Mouse (Mus musculus) right cerebral cortex, adult 2 months (tissue): ENCODE data around the gene Ndufaf8.

Experiments used
- DNase-seq, 2 experiments: peaks; one replicate each; pipeline ENCODE4 v3.0.0; 2021 to 2022; ENCODE audit warnings: low spot score in 2 of 2

The Ndufaf8 gene

DNA sequence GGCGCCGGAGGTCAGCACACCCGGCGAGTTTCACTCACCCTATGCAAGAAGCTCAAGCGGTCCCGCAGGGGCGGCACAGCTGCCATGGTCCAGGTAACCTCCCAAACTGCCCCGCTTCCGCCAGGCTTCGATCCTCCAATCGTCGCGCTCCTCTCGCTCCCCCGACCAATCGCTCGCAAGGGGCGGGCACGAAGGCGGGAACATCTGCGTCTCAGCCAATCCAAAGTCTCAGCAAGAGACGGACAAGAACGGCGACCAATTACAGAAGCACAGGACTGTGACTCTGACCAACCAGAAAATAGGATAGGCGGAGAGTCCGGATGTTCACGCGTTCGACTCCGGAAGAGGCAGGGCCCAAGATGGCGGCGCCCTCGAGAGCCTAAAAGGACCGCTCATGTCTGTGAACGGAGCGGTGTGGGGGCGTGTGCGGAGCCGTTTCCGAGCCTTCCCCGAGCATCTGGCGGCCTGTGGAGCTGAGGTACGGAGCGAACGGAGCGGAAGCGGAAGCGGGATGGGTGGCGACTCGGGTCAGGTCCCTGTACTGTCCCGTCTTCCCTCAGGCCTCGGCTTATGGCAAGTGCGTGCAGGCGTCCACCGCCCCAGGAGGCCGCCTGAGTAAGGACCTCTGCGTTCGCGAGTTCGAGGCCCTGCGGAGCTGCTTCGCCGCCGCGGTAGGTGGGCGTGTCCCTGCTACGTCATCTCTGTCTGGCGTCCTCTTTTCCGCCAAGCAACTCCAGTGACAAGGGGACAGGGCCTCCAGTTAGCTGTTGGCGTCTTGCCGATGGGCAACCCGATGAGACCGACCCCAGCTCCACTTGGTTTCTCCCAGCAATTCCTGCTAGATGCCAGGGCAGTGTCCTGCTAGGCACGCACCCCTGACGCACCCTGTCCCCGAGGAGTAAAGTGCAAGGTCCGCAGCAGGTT, at the start of gene Ndufaf8, which contains the start of gene Tepsin:
TSS of gene Ndufaf8 (plus strand) at position 341 of the 924 bp plus-strand sequence.
TSS of gene Tepsin (minus strand) at position 144 of the 924 bp plus-strand sequence.
- peak; percentile 100 for DNase-seq

DNA sequence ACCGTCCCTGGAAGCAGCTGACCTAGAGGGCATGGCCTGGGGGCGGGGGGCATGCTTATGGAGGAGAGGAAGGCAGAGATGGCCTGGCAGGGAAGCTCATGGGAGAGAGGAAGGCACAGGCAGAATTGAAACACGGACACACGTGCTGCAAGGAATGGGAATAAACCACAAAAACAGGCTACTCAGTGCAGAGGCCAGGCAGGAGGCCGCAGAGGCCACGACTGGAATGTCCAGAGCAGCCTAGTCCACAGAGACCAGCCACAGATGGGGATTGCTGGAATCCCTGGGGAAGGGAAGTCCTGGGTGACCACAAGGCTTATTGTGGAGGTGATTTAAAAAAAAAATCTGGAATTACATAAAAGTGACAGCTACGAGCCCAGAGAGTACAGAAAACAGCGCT, 49.7 kb upstream of the Ndufaf8 start:
- no peak for DNase-seq

DNA sequence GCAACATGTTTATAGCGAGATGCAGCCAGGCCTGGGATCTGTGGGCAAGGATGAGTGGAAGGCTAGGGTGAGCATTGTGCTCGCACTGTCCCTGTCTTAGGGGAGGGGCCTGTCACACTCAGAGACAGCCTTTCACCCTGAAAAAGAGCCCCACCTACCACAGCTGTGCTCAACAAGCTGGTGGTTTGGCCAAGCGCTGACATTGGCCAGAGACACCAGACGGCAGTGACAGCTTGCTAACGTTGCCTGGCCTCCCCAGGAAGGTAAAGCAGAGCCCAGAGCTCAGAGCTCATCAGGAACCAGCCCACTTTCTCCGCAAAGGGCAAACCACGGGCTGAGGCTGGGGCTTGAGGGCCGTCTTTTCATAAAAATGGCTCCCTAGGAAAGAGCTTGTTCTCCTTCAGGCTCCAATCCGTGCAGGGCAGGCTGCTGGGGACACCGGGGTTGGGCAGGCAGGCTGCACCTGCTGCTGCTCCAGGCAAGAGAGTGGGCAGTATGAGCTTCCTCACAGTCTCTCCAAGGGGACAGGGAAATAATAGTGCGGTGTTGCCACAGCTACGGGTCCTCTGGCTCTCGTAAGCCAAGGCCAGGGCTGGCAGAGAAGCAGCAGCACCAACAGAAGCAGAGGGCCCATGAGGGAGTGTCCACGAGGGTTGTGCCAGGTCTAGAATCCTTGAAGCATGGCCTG, 47.5 kb upstream of the Ndufaf8 start:
- no peak for DNase-seq

DNA sequence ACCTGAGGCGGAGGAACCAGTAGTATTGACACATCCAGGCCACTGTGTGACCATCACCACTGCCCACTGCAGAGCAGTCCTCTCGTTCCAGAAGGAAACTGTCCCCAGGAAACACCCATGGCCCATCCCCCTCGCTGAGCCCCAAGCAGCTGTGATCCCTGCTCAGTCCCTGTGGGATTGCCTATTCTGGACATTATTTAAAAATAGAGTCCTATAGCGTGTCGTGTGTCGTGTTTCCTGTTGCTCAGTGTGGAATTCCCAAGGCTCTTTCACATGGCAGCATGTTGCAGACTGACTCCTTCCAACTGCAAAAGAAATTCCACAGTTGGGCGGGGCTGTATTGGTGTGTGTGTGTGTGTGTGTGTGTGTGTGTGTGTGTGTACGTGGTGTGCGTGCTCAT, 46.5 kb upstream of the Ndufaf8 start:
- no peak for DNase-seq

DNA sequence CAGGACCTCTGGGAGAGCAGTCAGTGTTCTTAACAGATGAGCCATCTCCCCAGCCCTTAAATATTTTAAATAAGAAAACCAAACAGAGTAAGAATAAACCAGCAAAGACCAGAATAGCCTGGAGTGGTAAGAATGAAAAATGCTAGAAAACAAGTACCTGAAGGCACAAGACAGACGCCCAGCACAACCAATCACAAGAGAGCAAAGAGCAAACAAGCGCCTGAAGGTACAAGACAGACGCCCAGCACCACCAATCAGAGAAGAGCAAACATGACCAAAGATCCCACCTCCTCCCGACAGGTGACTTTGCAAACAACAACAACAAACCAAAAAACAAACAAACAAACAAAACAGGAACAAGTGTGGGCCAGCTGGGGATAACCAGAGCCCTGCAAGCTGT, 44.9 kb upstream of the Ndufaf8 start:
- DNase-seq = no peak

DNA sequence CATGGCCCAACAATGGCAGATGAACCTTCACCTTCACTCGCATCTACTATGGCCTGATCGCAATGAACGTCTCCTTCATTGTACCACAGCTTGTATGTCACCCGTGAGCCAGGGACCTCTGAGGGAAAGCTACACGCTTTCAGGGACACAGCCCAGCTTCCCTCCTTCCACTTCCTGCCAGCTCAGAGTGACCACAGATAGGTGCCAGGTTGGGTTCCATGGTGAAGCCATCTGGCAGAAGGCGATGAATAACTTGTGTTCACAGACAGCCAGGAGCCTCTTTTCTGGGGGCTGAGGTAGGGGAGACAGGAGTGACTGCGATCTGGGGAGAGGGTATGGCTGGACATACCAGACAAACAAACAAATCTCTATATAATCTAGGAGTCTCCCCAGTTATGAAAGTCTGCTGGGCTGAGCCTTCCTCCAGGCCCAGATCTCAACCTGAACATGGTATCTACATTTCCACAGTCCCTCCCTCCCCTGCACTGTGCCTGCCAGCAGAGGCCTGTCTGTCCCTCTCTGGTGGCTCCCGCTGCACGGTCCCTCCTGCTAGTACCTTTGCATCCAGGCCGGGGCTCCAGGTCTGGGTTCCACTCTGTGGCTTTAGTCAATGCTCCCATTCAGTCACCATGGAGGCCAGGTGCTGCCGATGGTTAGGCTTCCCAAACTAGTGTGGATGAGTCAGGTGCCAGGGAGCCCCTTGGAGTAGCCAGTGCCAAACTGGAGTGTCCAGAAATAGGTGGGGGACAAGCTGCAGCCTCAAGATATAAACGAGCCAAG, 42.6 kb upstream of the Ndufaf8 start:
- no peak for DNase-seq

DNA sequence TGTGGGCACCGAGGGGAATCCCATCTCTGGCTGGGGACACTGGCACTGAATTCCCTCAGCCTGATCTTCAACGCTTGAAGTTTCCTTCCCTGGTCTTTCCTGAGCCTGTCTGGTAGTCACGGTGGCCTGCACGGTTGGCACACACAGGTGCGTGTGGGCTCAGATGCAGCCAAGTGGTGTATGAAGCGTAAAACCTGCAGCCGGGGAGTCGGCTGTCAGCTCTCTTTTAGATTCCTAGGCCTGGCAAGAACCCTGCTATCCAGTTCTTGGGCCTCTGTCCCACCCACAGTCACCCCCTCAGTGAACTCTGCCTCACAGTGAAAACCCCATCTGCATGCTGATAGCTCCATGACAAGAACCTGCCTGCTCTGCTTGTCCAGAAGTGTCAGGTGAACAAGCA, 38.1 kb upstream of the Ndufaf8 start:
- no peak for DNase-seq

DNA sequence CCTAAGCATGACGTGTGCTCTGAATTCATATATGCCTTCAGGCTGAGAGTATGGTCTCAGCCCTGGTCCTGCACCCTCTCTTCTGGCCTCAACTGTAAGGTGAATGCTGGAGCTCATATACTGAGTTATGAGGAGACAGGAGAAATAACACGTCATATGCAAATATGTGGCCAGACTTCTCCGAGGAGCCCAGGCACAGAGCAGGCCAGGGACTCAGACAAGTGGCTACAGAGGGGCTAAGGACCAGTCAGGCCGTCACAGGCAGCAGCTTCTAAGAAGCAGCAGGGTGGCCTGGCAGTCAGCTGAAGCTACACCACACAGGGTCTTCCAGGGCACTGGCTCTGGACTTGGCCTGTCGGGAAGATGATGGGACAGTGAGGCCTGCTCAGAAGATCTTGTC, 35.4 kb upstream of the Ndufaf8 start:
- DNase-seq = no peak

DNA sequence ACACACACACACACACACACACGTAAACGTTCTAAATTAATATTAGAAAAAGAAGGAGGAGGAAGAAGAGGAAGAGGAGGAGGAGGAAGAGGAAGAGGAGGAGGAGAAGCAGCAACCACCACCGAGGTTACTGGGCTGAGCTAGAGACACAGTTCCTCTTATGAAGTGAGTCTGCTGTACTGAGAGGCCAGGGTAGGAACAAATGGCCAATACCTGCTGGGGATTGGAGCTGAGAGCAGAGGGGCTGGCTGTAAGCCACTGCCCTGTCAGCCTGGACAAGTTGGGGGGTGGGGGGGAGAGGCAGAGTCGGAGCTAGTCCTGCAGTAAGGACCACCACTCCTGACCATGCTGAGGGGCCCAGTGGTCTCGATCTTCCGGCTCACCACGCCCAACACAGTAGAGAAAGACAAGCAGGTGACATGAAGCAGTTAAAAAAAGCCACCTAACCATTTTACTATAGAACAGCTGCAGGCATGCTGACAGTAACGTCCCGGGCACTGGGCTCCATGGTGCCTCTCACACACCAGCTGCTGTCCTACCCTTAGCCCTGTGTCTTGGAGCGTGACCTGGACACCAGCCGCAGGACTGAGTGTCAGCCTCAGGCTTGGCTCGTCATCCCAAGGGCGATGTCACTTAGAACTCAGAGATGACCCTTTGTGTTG, 34.6 kb upstream of the Ndufaf8 start:
- DNase-seq = no peak

DNA sequence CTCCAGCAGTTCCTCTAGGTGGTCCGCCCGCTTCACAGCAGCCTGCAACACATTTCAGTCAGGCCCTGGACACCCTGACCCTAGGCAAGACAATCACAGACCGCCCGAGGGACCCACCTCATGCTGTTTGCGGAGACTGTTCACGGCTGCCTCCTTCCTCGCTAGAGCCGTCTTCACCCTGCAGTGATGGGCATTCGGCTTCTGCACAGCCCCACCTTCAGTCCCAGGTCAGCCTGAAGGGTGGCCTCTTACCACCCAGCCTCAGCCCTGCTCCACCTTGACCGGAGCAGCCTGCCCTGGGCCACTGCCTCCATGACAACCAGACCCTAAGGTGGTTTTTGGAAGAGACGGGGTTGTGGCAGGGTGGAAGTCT, 34.1 kb upstream of the Ndufaf8 start:
- no peak for DNase-seq

DNA sequence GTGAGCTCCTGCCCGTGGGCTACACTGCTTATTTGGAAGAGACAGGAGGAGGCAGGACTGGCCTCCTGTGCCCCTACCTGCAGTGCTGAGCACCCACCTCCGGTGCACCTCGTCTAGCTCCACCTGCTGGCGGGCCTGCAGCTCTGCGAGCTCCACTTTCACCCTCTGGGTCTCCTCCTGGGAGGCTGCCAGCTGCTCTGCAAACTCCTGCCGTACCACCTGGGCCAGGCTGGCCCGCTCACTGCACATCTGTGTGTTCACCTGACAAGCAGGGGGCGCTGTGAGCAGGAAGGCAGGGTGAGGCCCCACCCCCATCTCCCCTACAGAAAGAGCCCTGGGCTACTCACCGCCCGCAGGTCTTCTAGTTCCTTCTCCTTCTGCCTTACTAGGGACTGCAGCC, 33.4 kb upstream of the Ndufaf8 start:
- peak; percentile 41 to 43 for DNase-seq

DNA sequence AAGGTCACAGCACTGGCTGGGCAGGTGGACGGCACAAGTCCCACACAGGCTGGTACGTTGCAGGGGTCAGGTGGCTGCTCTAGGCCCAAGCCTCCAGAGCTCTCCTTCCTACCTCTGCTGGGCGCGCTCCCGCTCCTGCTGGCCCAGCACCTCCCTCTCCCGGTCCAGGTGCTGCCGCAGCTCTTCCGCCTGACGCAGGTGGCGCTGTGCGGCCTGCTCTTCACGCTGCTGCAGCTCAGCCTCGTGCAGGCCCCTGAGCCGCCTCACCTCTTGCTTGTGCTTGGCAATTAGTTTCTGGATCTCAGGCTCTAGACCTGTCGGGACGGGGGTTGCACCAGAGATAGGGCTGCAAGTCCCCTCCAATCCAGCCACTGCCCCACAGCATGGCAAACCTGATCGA, 30.9 kb upstream of the Ndufaf8 start:
- DNase-seq = no peak

DNA sequence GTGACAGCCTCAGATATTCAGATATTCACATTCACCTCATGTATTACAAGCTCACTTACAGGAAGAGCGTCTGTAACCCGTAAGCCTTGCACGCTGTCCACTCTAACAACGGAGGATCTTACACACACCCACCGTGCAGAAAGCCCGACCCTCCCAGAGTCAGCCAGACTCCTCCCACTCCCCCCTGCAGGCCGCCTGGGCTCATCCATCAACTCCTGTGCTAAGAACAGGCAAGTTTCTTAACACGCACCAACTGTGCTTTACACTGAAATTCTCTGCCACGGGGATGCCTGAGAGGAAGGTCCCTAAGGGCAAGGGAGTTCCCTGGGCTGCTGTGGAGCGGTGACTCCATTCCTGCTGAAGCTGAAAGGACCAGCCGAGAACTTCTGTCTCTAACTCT, 29.5 kb upstream of the Ndufaf8 start:
- no peak for DNase-seq

DNA sequence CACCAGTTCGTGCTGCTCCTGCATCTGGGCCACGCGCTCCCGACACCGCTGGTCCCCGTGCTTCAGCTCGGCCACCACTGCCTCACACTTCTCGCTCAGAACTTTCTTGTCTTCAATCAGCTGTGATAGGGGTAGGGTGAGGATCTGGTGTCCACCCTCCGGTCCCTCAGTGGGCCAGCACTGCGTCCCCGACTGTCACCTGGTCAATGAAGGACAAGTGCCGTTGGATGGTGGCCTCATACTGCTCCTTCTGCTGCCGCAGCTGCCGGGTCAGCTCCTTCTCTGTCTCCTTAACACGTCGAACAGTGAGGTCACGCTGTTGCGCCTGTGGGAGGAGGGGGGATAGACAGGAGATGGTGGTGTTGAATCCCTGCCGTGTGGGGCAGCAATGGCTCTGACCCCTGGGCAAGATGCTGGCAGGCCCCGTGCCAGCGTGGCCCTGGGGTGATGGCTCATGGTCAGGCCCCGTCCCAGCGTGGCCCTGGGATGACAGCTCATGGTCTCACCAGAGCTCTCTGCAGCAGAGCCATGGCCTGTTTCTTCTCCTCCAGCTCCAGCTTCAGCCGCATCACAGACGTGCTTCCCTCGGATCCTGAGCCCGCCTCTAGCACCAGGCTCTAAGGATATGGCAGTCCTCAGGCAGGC, 28.3 kb upstream of the Ndufaf8 start:
- DNase-seq = no peak

DNA sequence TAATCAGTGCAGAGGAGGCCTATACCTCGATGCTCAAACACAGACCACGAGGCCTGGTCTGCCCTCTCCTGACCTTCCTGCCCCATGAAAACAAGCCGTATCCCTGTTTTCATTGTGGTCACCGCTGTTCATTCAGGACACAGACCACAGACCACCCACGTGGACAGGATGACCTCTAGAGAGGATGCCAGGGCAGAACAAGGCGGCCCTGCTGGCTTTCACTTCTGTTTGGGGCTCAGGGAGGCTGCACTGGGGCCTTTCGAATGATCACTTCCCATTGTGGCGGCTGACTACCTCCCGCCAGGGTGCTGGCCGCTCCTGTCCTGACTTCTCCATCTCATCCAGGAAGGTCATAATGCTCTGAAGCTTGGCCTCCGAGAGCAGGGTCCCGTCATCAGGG, 27.7 kb upstream of the Ndufaf8 start:
- DNase-seq = no peak

DNA sequence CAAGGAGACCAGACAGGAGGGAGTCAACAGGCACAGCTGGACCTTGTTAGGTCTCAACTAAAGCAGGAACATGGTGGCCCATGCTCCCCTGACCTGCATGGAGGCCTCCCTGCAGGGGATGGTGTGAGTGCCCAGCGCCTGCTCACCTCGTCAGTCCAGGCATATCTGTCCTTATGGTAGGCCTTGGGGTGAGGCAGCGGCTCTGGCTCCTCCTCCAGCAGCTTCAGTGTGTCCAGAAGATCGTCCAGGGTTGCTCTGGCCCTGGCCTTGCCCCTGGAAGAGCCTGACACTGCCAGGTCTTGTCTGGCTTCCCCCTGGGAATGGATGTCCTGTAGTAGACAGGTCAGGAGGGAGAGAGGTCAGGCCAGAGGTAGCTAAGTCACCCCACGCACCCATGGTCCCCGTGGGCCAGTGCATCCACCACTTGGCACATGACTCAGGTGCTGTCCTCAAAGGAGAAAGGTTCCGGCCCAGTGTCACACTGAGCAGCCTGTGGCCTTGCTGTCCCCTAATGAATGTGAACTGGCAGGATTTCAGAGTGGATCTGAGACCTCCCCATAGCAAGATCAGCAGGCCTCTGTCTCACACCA, 26.9 kb upstream of the Ndufaf8 start:
- no peak for DNase-seq

DNA sequence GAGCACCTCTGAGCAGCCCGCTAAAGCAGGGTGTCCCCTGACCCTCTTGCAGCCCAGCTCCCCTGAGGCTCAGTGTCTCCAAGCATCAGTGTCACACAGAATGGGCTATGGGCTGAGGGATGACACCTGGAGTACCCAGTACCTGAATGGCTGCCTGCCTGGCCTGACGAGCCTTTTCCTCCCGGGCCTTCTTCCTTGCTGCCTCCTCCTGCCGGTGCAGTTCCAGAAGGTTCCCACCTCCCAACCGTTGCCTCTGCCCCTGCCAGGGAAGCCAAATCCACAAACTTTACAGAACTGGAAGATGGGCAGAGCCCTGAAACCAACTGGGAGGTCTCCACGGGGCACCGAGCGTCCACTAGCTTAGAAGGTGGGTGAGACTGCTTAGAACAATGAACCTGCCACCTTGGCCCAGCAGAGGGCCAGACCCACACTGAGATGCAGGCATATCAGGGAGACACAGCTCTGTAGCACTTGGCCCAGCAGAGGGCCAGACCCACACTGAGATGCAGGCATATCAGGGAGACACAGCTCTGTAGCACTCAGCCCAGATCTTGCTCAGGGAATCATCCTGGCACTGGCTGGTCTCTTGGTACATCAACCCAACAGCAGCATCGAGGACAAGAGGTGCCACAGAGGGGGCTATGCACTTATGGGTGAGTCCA, 25.6 kb upstream of the Ndufaf8 start:
- DNase-seq = no peak

DNA sequence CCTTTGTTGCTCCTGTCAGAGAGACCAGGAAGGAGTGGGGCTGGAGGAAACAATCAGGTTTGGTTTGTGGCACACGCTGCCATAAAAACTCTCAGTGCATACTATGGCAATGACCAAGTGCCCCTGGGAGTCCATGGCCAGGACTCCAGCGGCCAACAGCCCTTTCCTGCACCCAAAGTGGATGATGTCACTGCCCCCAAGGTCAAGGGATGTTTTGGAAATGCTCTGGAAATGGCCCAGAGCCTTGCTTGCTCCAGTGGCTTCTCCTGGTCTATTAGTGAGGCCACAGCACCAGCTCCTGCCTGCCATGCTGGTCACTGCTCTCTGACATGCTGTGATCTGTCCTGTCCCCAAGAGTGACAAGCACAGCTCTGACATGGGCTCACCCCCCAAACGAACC, 22.5 kb upstream of the Ndufaf8 start:
- DNase-seq = no peak

DNA sequence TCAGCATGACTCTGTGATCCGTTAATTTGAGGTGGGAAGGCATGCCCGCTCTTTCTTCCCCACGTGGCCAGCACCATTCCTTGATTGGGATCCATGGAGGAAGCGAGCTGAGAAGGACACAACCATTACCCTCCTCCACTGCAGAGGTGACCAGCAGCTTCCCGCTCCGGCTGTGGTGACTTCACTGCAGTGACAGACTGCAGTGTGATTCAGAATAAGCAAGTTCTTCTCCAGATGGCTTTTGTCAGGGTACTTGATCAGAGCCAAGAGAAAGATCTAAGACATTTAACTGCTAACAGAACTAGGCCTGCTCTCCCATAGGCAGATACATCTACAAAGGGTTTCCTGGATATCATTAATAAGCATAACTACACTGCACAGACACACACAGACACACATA, 18.4 kb upstream of the Ndufaf8 start:
- no peak for DNase-seq

DNA sequence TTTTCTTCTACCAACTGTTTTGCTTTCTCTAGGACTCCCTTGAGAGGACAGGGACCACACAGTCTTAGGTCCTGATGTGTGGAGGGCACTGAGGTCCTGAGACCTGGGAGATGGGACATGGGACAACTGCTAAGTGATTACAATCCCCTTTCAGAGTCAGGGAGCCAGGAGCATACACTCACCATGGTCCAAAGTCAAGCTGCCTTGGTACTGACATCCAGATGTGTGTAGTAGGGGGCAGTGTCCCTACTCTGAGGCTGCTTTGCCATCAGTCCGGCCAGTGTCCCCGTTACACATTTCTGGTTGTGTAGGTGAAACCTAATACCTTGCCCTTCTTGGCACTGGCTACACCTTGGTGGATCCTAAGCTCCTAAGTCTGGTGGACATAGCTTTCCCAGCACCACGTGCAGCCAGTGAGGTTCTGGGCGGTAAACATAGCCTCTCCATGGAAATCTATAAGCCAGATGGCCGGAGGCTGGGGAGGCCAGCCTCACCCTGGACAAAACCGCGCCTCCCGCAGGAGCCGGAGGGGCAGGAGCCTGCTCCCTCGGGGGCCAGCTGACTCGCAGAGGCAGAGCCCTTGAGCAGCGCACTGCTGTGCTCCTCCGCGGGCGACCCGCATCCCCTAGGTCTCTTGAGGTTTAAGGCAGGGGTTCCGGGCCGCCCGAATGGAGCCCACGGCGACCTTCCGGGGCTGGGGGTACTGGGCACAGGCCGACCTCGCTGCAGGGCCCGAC, 12.7 kb upstream of the Ndufaf8 start:
- peak in 1 of 2 experiments; percentile 36 for DNase-seq
